Mouse (Mus musculus): Measurements from ENCODE around the gene Msn.

- no peak for TF ChIP-seq CTCF (IDR thresholded peaks at IDR 0.05; ENCODE audit: extremely low read depth, insufficient read length, insufficient replicate concordance, low read depth, low read length)
- no peak for TF ChIP-seq POLR2A (IDR thresholded peaks at IDR 0.05; ENCODE audit: low read depth, low read length)
Observed at GRCm38 (mm10) chrX:96157936-96158335, 62.1 kb downstream of the Msn start.

All from small intestine, adult 2 months (tissue).